Mouse (Mus musculus): Measurements from ENCODE around the gene Cobl.

Cobl gene

GRCm38 (mm10) chr11:12464181-12465162 is at the start of gene Cobl:
TSS of gene Cobl (minus strand) at chr11:12464960.
- DNase-seq = peak; percentile 17

- DNase-seq = no peak
These were observed 49.0 kb upstream of the Cobl start for GRCm38 (mm10) chr11:12513796-12514195.

GRCm38 (mm10) chr11:12506371-12506890 is 41.7 kb upstream of the Cobl start:
- DNase-seq = no peak

GRCm38 (mm10) chr11:12503756-12504155 is 39.0 kb upstream of the Cobl start:
- no peak for DNase-seq

- no peak for DNase-seq
These were observed 37.0 kb upstream of the Cobl start for GRCm38 (mm10) chr11:12501721-12502120.

- DNase-seq = no peak
These were observed 29.0 kb upstream of the Cobl start for GRCm38 (mm10) chr11:12493791-12494190.

GRCm38 (mm10) chr11:12479856-12480403 is 15.2 kb upstream of the Cobl start:
- no peak for DNase-seq

- DNase-seq = no peak
These were observed 9.7 kb upstream of the Cobl start for GRCm38 (mm10) chr11:12474299-12474935.

- no peak for DNase-seq
These were observed 9.0 kb upstream of the Cobl start for GRCm38 (mm10) chr11:12473625-12474298.

- DNase-seq = no peak
These were observed 4.9 kb upstream of the Cobl start for GRCm38 (mm10) chr11:12469638-12470037.

GRCm38 (mm10) chr11:12468661-12469060 is 3.9 kb upstream of the Cobl start:
- no peak for DNase-seq

- DNase-seq = no peak
These were observed 3.1 kb upstream of the Cobl start for GRCm38 (mm10) chr11:12467836-12468235.

GRCm38 (mm10) chr11:12467217-12467616 is 2.5 kb upstream of the Cobl start:
- no peak for DNase-seq

GRCm38 (mm10) chr11:12466606-12467005 is 1.8 kb upstream of the Cobl start:
- no peak for DNase-seq

GRCm38 (mm10) chr11:12465229-12465628 is 469 bp upstream of the Cobl start:
- DNase-seq = no peak

- no peak for DNase-seq
These were observed 1.1 kb downstream of the Cobl start for GRCm38 (mm10) chr11:12463615-12464170.

GRCm38 (mm10) chr11:12459781-12460581 is 4.8 kb downstream of the Cobl start:
- no peak for DNase-seq

- DNase-seq = no peak
These were observed 5.9 kb downstream of the Cobl start for GRCm38 (mm10) chr11:12458814-12459213.

GRCm38 (mm10) chr11:12458392-12458791 is 6.4 kb downstream of the Cobl start:
- DNase-seq = no peak

GRCm38 (mm10) chr11:12448101-12448500 is 16.7 kb downstream of the Cobl start:
- DNase-seq = no peak

GRCm38 (mm10) chr11:12445222-12445621 is 19.5 kb downstream of the Cobl start:
- no peak for DNase-seq

- DNase-seq = no peak
These were observed 20.5 kb downstream of the Cobl start for GRCm38 (mm10) chr11:12444215-12444614.
